In genomic region chr7:130837941-130838657, GRCm38 (mm10) we compare ENCODE assay signal across 7 mouse cellular contexts. TPM values are rescaled to one million over a fixed set of nuclear protein-coding genes. Genes with fewer than 3 reads are reported as not detected.
DNase-seq lines count a peak whose midpoint lies in the region; ATAC-seq and TF ChIP-seq lines count a peak whose summit lies in the region.

No protein-coding gene starts in this region.

- ATAC-seq in Patski: peak; percentile 58
- peak; percentile 68 for ATAC-seq in cerebellum, adult (ENCODE audit: insufficient number of reproducible peaks, low FRiP score, low TSS enrichment)
- peak; percentile 68 for ATAC-seq in forebrain, embryonic 13.5 days
- ATAC-seq in erythroid progenitor cell, adult 5-6 weeks (replicated peaks; ENCODE audit: low FRiP score, poor library complexity, severe bottlenecking): no peak

- no peak overlapping the region for H3K27ac ChIP-seq in forebrain, embryonic 13.5 days

- no peak overlapping the region for H3K4me3 ChIP-seq in forebrain, embryonic 13.5 days

- intact Hi-C loops in left cerebral cortex, postnatal 36 days (cut with DNase I): no loop called here

- TF ChIP-seq CTCF in Patski (IDR thresholded peaks at IDR 0.05): no peak

- in situ Hi-C loops in Patski (cut with MboI; ENCODE audit: low pct_unique_long_range_greater_than_20kb): loop anchor here (5.0 kb wide), 2 partner anchors 59 to 139 kb away; no protein-coding TSS in a partner anchor

- no peaks in the 10 kb centered on the region for H3K27me3 ChIP-seq in Patski
- H3K27me3 ChIP-seq in forebrain, embryonic 13.5 days: peaks cover 45% of the 10 kb centered on the region

- WGBS in forebrain, embryonic 13.5 days: 5% methylated on average over 12 of the region's 12 CpGs

- H3K36me3 ChIP-seq in forebrain, embryonic 13.5 days (ENCODE audit: poor library complexity, severe bottlenecking): no peaks in the 10 kb centered on the region

- peak; percentile 96 for DNase-seq in Patski (ENCODE audit: low read depth, low spot score)
- DNase-seq in kidney, postnatal 36 days: peak; percentile 85 to 93
- DNase-seq in testis, postnatal 10 days (ENCODE audit: low spot score): no peak
- DNase-seq in left cerebral cortex, postnatal 36 days (ENCODE audit: low spot score in 2 of 2): no peak

- H3K9me3 ChIP-seq in forebrain, embryonic 13.5 days (replicated peaks): no peaks in the 10 kb centered on the region

- CTCF ChIA-PET in Patski (lab: Charles Lee): interaction anchor here (1.2 to 2.4 kb wide), 7 partner anchors 9 to 80 kb away, joined by 3 to 8 read pairs (median 4); partner anchors contain the start of gene Btbd16

- peak overlapping the region; percentile 22; the same call in 1 of the 2 replicates for H3K9ac ChIP-seq in forebrain, embryonic 13.5 days

- peak overlapping the region; percentile 28 for H3K4me2 ChIP-seq in forebrain, embryonic 13.5 days

- peaks cover 33% of the 10 kb centered on the region for H3K4me1 ChIP-seq in forebrain, embryonic 13.5 days

- POLR2A ChIA-PET in Patski (lab: Charles Lee): interaction anchor here (1.1 to 1.7 kb wide), 2 partner anchors 29 to 148 kb away, joined by 3 to 6 read pairs; no protein-coding TSS in a partner anchor

RNA-seq across cellular contexts. Expression of gene Plekha1, which starts 27.5 kb away (rescaled TPM):
- 90.0 TPM for polyA plus RNA-seq in Patski (2021)
- 36.6 and 37.8 TPM in 2 replicates for polyA plus RNA-seq in forebrain, embryonic 13.5 days (2015; fragmentation: Nextera tagmentation; extraction: Ambion mirVana)
- 2.9 TPM in 2 replicates for total RNA-seq in erythroid progenitor cell, adult 5-6 weeks (2015; ENCODE audit: low replicate concordance)
- 1.9 and 3.4 TPM in 2 replicates for total RNA-seq in erythroid progenitor cell, adult 5-6 weeks (2017; ENCODE audit: low replicate concordance)
- total RNA-seq in left cerebral cortex, postnatal 36 days (2021): 100 to 1,000 TPM in 1 of 2 experiments, 10 to 100 TPM in 1; 82.7 to 107 TPM

Comparison
In these comparisons a context has a peak if more than half of its experiments do, and no peak if none do; other contexts are left out.
1. DNase-seq: peak in Patski (single experiment) and kidney, postnatal 36 days (2 of 2); none in testis, postnatal 10 days (single experiment) and left cerebral cortex, postnatal 36 days (0 of 2).
2. RNA of gene Plekha1, which starts 27.5 kb away (total RNA-seq): 82.7 to 107 TPM in left cerebral cortex, postnatal 36 days; 1.9 to 3.4 TPM in erythroid progenitor cell, adult 5-6 weeks; every median in the first group is over 10 times any median in the second.